Mouse (Mus musculus): ENCODE data around the gene Yars. TPM values are rescaled to one million over a fixed set of nuclear protein-coding genes. Genes with fewer than 3 reads are reported as not detected.

Yars gene
- polyA plus RNA-seq, 1 experiment from 2014 or later = 92.6 TPM

DNA sequence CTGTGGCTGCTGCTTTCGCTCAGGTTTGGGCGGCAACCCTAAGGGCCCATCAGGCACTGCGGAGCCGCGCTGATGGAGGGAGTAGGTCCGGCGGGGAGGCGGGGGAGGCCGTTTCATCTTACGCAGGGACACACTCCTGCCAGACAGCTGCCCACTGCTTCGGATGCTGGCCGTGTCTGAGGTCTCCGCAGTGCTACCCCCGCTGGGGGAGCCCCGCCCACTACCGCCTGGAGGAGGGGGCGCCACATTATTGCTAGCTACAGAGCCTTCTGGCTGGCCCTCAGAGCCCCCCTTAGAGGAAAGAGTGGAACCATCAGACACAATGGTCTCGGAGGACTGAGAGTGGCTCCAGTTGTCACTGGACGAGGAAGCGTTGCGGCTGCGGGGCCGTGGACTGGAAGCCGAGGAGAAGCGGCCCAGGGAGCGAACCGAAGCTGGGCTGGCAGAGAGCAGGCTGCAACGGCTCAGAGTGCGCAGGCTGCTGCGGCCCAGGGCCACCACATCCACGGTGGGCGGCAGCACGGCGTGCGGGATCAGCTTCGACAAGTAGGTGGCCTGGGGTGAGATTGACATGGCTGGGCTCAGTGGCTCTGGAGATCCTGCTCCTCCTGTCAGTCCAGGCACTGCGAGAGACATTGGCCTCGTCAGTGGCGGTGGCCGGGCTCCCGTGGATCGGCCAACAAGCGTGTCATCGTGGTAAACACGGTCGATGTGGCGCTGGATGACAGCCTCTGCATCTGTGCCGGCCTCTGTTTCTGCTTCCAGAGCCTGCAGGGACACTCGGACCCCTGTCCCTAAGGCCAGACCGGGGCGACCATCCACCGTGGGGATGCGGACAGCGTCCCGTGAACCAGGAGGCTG is 34.1 kb downstream of the Yars start:
- WGBS = 35% methylated on average over 54 of the region's 55 CpGs
- Histone ChIP-seq H3K4me1 (ENCODE audit: control insufficient read depth, insufficient read depth, low read length) (peaks cover 39% of the 10 kb centered on the region), H3K4me2 (replicated peaks; ENCODE audit: low read depth, low read length) (peak overlapping the region; percentile 44), H3K4me3 (ENCODE audit: low read length) (peak overlapping the region; percentile 23), H3K27ac (ENCODE audit: low read depth, low read length) (no peak overlapping the region), H3K36me3 (ENCODE audit: control insufficient read depth, insufficient read depth, low read length) (peaks cover 53% of the 10 kb centered on the region), H3K27me3 (ENCODE audit: control insufficient read depth, insufficient read depth, low read length) (no peaks in the 10 kb centered on the region), H3K9ac (ENCODE audit: low read depth, low read length) (peak overlapping the region; percentile 29), H3K9me3 (ENCODE audit: control insufficient read depth, low read length) (no peaks in the 10 kb centered on the region)
- ATAC-seq (ENCODE audit: low FRiP score, low TSS enrichment) = peak; percentile 68

DNA sequence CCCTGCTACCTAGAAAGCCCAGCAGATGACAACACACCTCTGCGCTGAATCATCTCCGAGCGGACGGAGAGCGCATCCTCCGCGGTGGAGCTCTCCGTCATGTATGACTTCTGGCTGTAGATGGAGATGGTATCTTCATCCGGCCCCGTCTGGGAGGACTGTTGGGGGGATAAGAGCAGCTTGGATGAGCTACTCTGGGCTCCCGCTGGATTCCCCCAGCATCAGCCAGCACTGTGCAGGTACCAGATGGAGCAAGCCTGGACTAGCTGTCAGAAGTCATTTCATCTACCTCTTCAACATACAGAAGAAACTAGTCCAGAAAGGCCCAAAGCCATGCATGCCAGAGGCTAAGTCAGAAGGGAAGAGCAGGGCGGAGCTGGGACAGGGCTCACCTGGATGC is 35.8 kb downstream of the Yars start:
- Histone ChIP-seq H3K36me3 (ENCODE audit: control insufficient read depth, insufficient read depth, low read length) (peaks cover 38% of the 10 kb centered on the region), H3K4me1 (ENCODE audit: control insufficient read depth, insufficient read depth, low read length) (peaks cover 41% of the 10 kb centered on the region), H3K27me3 (ENCODE audit: control insufficient read depth, insufficient read depth, low read length) (no peaks in the 10 kb centered on the region), H3K4me3 (ENCODE audit: low read length) (no peak overlapping the region), H3K9me3 (ENCODE audit: control insufficient read depth, low read length) (no peaks in the 10 kb centered on the region), H3K27ac (ENCODE audit: low read depth, low read length) (no peak overlapping the region), H3K4me2 (replicated peaks; ENCODE audit: low read depth, low read length) (no peak overlapping the region), H3K9ac (ENCODE audit: low read depth, low read length) (no peak overlapping the region)
- ATAC-seq (ENCODE audit: low FRiP score, low TSS enrichment) = no peak
- 92% methylated on average over 12 of the region's 12 CpGs for WGBS

- H3K36me3 ChIP-seq (ENCODE audit: control insufficient read depth, insufficient read depth, low read length) = peaks cover 28% of the 10 kb centered on the region
- peak; percentile 43; the same call in 1 of the 2 replicates for ATAC-seq (ENCODE audit: low FRiP score, low TSS enrichment)
- H3K4me3 ChIP-seq (ENCODE audit: low read length) = peak overlapping the region; percentile 24; the same call in 1 of the 2 replicates
- H3K27me3 ChIP-seq (ENCODE audit: control insufficient read depth, insufficient read depth, low read length) = no peaks in the 10 kb centered on the region
- peaks cover 49% of the 10 kb centered on the region for H3K4me1 ChIP-seq (ENCODE audit: control insufficient read depth, insufficient read depth, low read length)
- 17% methylated on average over 5 of the region's 5 CpGs for WGBS
- 0 out of 2 replicates have a peak overlapping the region, but pooled peaks have one; percentile 3 for H3K27ac ChIP-seq (ENCODE audit: low read depth, low read length)
- 0 out of 2 replicates have a peak overlapping the region, but pooled peaks have one; percentile 31 for H3K9ac ChIP-seq (ENCODE audit: low read depth, low read length)
- peak overlapping the region; percentile 46 for H3K4me2 ChIP-seq (replicated peaks; ENCODE audit: low read depth, low read length)
- H3K9me3 ChIP-seq (ENCODE audit: control insufficient read depth, low read length) = no peaks in the 10 kb centered on the region
Measured at GRCm38 (mm10) chr4:129226441-129226963, 36.9 kb downstream of the Yars start.

DNA sequence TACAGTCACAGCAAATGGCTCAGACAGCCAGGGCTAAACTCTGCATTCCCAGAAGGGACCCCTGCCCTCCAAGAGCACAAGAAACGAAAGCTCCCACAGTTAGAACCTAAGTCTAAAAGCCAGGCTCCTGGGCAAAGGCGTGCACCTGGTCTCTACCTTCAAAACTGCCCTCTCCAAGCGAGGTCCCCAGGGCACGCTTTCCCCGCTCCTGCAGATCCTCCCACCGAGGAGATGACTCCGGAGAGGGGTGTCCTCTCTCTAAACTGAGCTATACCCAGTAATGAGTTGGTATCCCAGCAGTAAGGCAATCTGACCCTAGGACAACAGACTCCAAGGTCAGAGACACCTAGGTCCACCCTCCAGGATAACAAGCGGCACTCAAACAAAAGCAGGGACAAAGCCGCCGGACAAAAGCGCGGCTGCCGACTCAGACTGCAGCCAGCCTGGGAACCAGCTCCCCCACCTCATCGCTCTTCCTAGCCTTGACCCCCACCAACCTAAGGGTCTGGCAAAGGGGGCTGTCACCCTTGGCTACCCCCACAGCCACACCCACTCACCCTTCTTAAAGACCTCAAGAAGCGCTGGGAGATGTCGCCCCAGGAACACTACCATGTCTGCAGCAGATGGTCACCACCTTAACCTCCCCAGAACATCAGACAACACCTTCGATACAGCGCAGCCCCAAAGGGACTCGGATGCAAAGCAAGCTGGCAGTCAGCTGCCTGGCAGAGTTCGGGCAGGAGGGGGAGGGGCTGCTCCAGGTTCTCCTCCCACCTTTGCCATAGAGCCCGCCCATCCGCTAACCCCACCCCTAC is 37.8 kb downstream of the Yars start:
- H3K4me3 ChIP-seq (ENCODE audit: low read length) = peak overlapping the region; percentile 24
- 10% methylated on average over 22 of the region's 22 CpGs for WGBS
- H3K4me1 ChIP-seq (ENCODE audit: control insufficient read depth, insufficient read depth, low read length) = peaks cover 58% of the 10 kb centered on the region

DNA sequence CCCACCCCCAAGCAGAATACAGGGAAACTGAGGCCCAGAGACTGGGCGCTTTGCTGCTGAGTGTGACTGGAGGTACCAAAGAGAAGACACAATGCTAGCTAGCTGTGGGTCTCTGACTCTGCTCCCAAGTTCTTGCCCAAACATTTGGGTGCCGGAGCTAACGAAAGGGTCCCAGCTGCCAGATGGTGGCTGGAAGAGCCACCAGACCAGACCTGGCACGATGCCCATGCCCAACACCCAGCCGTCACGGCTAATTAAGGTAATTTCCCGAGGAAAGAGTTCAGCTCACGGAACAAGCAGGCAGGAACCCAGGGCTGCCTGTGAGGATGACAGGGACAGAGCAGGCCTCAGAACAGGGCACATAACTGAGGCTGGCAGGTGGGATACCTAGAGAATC is 38.4 kb downstream of the Yars start:
- 31% methylated on average over 8 of the region's 8 CpGs for WGBS
- Histone ChIP-seq H3K4me2 (replicated peaks; ENCODE audit: low read depth, low read length) (peak overlapping the region; percentile 46), H3K4me3 (ENCODE audit: low read length) (peak overlapping the region; percentile 24), H3K27me3 (ENCODE audit: control insufficient read depth, insufficient read depth, low read length) (no peaks in the 10 kb centered on the region), H3K4me1 (ENCODE audit: control insufficient read depth, insufficient read depth, low read length) (peaks cover 63% of the 10 kb centered on the region), H3K36me3 (ENCODE audit: control insufficient read depth, insufficient read depth, low read length) (peaks cover 14% of the 10 kb centered on the region; the same call in 1 of the 2 replicates), H3K27ac (ENCODE audit: low read depth, low read length) (no peak overlapping the region), H3K9ac (ENCODE audit: low read depth, low read length) (peak overlapping the region; percentile 34; the same call in 1 of the 2 replicates), H3K9me3 (ENCODE audit: control insufficient read depth, low read length) (no peaks in the 10 kb centered on the region)
- no peak for ATAC-seq (ENCODE audit: low FRiP score, low TSS enrichment)

More for the DNA sequence above, 37.8 kb downstream of the Yars start:
- Histone ChIP-seq H3K27ac (ENCODE audit: low read depth, low read length) (no peak overlapping the region), H3K4me2 (replicated peaks; ENCODE audit: low read depth, low read length) (peak overlapping the region; percentile 46), H3K27me3 (ENCODE audit: control insufficient read depth, insufficient read depth, low read length) (no peaks in the 10 kb centered on the region), H3K36me3 (ENCODE audit: control insufficient read depth, insufficient read depth, low read length) (peaks cover 19% of the 10 kb centered on the region), H3K9ac (ENCODE audit: low read depth, low read length) (peak overlapping the region; percentile 34), H3K9me3 (ENCODE audit: control insufficient read depth, low read length) (no peaks in the 10 kb centered on the region)
- no peak for ATAC-seq (ENCODE audit: low FRiP score, low TSS enrichment)

DNA sequence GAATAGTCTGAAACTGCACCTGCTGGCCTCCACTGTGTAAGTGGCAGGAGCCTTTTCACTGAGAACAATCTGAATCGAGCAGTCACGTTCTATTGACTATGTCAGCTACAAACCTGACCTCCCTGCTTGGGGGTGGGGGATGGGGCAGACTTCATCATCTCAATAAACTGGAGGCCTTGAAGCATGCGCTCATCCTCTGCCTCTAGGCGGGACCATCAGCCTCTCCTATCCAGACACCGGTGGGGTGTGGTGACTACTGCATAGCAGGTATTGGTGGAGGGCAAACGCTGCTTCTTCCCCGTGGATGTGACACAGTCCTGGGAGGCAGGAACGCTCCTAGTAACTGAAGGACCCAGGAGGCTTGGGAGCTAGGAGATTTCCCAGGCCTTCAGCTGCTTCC is 41.4 kb downstream of the Yars start:
- Histone ChIP-seq H3K4me3 (ENCODE audit: low read length) (no peak overlapping the region), H3K4me1 (ENCODE audit: control insufficient read depth, insufficient read depth, low read length) (peaks cover 60% of the 10 kb centered on the region), H3K27me3 (ENCODE audit: control insufficient read depth, insufficient read depth, low read length) (no peaks in the 10 kb centered on the region), H3K9ac (ENCODE audit: low read depth, low read length) (no peak overlapping the region), H3K9me3 (ENCODE audit: control insufficient read depth, low read length) (no peaks in the 10 kb centered on the region), H3K27ac (ENCODE audit: low read depth, low read length) (peak overlapping the region; percentile 9; the same call in 1 of the 2 replicates), H3K36me3 (ENCODE audit: control insufficient read depth, insufficient read depth, low read length) (no peaks in the 10 kb centered on the region), H3K4me2 (replicated peaks; ENCODE audit: low read depth, low read length) (no peak overlapping the region)
- ATAC-seq (ENCODE audit: low FRiP score, low TSS enrichment) = no peak
- WGBS = 63% methylated on average over 8 of the region's 8 CpGs

DNA sequence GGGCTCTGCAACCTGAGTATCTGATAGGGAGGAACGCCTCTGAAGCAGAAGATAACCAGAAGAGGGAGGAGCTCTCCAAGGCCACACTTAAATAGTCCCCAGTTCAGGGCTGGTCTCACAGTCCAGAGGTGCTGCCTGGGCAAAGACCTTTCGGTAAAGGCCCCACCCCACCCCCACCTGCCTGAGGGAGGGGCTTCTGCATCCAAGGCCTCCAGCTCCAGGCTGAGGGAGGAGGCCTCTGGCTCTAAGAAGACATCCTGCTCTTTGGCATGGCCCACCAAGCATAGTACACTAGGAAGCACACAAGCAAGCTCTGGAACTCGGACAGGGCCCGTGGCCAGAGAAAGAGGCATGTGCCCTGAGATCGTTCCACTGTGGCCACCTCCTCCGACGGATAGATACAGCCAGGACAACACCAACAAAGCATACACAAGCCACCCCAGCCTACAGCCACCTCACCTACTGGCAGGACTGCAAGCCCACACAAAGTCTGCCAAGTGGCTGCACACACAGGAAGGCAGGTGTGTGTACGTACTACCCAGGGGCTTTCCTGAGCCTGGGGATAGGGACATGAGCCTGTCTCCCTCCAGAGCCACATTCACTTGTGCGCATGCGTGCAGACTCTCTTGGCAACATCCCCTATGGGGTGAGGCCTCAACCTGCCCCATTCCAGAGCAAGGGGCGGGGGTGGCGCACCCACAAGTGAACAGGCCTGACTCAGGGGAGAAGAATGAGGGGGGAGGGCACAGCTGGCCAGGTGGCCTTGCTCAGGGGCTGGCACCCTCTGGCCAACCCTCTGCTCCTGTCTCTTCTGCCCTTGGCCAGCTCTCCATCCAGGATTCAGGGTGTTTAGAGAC is 42.3 kb downstream of the Yars start:
- H3K9me3 ChIP-seq (ENCODE audit: control insufficient read depth, low read length) = no peaks in the 10 kb centered on the region
- H3K4me2 ChIP-seq (replicated peaks; ENCODE audit: low read depth, low read length) = no peak overlapping the region
- WGBS = 60% methylated on average over 12 of the region's 12 CpGs
- ATAC-seq (ENCODE audit: low FRiP score, low TSS enrichment) = 0 out of 2 replicates have a peak, but pooled peaks have one; percentile 10
- no peak overlapping the region for H3K4me3 ChIP-seq (ENCODE audit: low read length)
- no peaks in the 10 kb centered on the region for H3K27me3 ChIP-seq (ENCODE audit: control insufficient read depth, insufficient read depth, low read length)
- no peak overlapping the region for H3K9ac ChIP-seq (ENCODE audit: low read depth, low read length)
- peaks cover 55% of the 10 kb centered on the region for H3K4me1 ChIP-seq (ENCODE audit: control insufficient read depth, insufficient read depth, low read length)
- H3K36me3 ChIP-seq (ENCODE audit: control insufficient read depth, insufficient read depth, low read length) = no peaks in the 10 kb centered on the region
- peak overlapping the region; percentile 24; the same call in 1 of the 2 replicates for H3K27ac ChIP-seq (ENCODE audit: low read depth, low read length)

Measured in kidney, embryonic 14.5 days (tissue).